Mouse (Mus musculus): ENCODE measurements around the gene Prmt3. TPM values are rescaled to one million over a fixed set of nuclear protein-coding genes. Genes with fewer than 3 reads are reported as not detected.

The Prmt3 gene
- polyA plus RNA-seq, 1 experiment from 2014 or later = 67.5 TPM

GRCm38 (mm10) chr7:49902003-49902552 lies 123.9 kb downstream of the Prmt3 start:
- H3K27ac ChIP-seq (ENCODE audit: low read depth) = no peak overlapping the region
- no peak for ATAC-seq (ENCODE audit: insufficient read depth)
- H3K9ac ChIP-seq = no peak overlapping the region
- H3K9me3 ChIP-seq (ENCODE audit: low read depth, low read length) = no peaks in the 10 kb centered on the region
- no peaks in the 10 kb centered on the region for H3K4me1 ChIP-seq (ENCODE audit: insufficient read depth)
- no peak overlapping the region for H3K4me3 ChIP-seq (ENCODE audit: low read depth, low read length)
- H3K4me2 ChIP-seq = no peak overlapping the region
- 44% methylated on average over 9 of the region's 9 CpGs for WGBS
- peaks cover 28% of the 10 kb centered on the region for H3K27me3 ChIP-seq (ENCODE audit: insufficient read depth, low read length)
- DNase-seq = no peak
- H3K36me3 ChIP-seq (ENCODE audit: insufficient read depth) = no peaks in the 10 kb centered on the region
- TF ChIP-seq CTCF (IDR thresholded peaks at IDR 0.05; ENCODE audit: low read depth) = no peak

- peaks cover 82% of the 10 kb centered on the region for H3K27me3 ChIP-seq (ENCODE audit: insufficient read depth, low read length)
- no peaks in the 10 kb centered on the region for H3K4me1 ChIP-seq (ENCODE audit: insufficient read depth)
- DNase-seq (peak; percentile 13), ATAC-seq (ENCODE audit: insufficient read depth) (no peak)
- 3% methylated on average over 28 of the region's 28 CpGs for WGBS
- TF ChIP-seq CTCF (IDR thresholded peaks at IDR 0.05; ENCODE audit: low read depth) = no peak
- H3K27ac ChIP-seq (ENCODE audit: low read depth) = no peak overlapping the region
- no peak overlapping the region for H3K4me3 ChIP-seq (ENCODE audit: low read depth, low read length)
- no peak overlapping the region for H3K4me2 ChIP-seq
- no peaks in the 10 kb centered on the region for H3K9me3 ChIP-seq (ENCODE audit: low read depth, low read length)
- no peaks in the 10 kb centered on the region for H3K36me3 ChIP-seq (ENCODE audit: insufficient read depth)
- no peak overlapping the region for H3K9ac ChIP-seq
Measured at GRCm38 (mm10) chr7:49907191-49908171, 129.3 kb downstream of the Prmt3 start.

Other genes starting within 250 kb of the Prmt3 start
- gene Dbx1, start 141.5 kb upstream of the Prmt3 start, polyA plus RNA-seq (2014; fragmentation: Nextera tagmentation; extraction: Ambion mirVana) = not detected in 2 replicates
- 12.5 and 12.8 TPM in 2 replicates for gene Htatip2, start 19.2 kb upstream of the Prmt3 start, polyA plus RNA-seq (2014; fragmentation: Nextera tagmentation; extraction: Ambion mirVana)
- gene Slc6a5, start 131.8 kb downstream of the Prmt3 start, polyA plus RNA-seq (2014; fragmentation: Nextera tagmentation; extraction: Ambion mirVana) = not detected in 2 replicates
- gene Nell1, start 196.5 kb downstream of the Prmt3 start, polyA plus RNA-seq (2014; fragmentation: Nextera tagmentation; extraction: Ambion mirVana) = 2.8 and 3.3 TPM in 2 replicates

Measured in lung, embryonic 14.5 days (tissue).